Mouse (Mus musculus) T-helper 2 cell (primary cell): ENCODE data around the gene Rabif.
"Not testable (repeated sequence)": the region's sequence is repeated elsewhere in the genome, so short reads cannot be mapped to it uniquely, and the experiment has no call there.

Experiments
- in situ Hi-C: fragments of 300-600 bp; cut with MboI, MseI; formaldehyde crosslinking; loops from one replicate; pipeline ENCODE4 v1.15.1; 2025; ENCODE audit warnings: high pct_unique_total_duplicates

Rabif gene

GRCm38 (mm10) chr1:134494428-134495215, at the start of gene Rabif:
Gene Rabif, plus strand, starts transcription at chr1:134494648.
- in situ Hi-C loops = no loop called here

DNA sequence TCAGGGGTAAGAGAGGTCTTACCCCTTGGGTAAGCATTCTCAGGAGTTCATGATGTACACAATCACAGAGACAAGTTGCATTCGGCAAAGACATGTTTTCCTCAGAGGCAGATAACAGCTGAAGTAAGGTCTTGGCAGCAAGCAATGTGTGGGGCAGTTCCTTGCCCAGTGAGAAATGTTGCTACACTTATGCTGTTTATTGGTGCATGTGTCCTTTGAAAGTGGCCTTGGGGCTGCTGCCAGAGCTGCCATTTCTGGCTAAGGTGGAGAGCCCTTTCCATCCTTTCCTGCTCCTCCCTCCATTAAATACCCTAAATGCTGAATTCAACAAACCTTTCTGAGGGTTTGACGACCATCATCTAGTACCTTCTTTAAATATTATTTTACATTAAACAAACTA, 49.0 kb upstream of the Rabif start:
- in situ Hi-C loops = no loop called here

DNA sequence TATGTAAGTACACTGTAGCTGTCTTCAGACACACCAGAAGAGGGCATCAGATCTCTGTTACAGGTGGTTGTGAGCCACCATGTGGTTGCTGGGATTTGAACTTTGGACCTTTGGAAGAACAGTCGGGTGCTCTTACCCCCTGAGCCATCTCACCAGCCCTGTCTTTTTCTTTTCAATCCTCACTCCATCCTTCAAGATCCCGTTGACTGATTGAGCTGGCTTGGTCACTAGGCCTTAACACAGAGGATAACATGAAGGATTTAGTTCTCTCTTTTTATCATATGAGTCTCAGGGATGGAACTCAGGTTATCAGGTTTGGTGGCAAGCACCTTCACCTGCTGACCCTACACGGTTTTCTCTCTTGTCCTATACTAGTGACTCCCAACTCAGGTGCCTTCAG, 45.9 kb upstream of the Rabif start:
- in situ Hi-C loops = not testable (repeated sequence)

GRCm38 (mm10) chr1:134450201-134450600, 44.2 kb upstream of the Rabif start:
- in situ Hi-C loops = no loop called here

DNA sequence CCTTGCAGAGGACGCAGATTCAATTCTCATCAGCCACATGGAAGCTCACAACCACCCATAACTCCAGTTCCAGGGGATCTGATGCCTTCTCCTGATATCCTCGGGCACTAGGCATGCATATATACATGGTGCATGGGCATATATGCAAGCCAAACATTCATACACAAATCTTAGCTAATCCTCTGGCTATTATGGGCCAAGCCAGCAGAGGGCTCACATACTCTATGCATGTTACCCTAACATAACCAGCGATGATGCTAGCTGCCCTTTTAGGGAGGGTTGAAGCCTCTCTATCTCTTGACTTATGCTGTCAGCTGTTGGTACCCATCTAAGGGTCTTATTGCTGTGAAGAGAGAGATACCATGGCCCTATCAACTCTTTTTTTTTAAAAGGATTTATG, 43.5 kb upstream of the Rabif start:
- in situ Hi-C loops = no loop called here

DNA sequence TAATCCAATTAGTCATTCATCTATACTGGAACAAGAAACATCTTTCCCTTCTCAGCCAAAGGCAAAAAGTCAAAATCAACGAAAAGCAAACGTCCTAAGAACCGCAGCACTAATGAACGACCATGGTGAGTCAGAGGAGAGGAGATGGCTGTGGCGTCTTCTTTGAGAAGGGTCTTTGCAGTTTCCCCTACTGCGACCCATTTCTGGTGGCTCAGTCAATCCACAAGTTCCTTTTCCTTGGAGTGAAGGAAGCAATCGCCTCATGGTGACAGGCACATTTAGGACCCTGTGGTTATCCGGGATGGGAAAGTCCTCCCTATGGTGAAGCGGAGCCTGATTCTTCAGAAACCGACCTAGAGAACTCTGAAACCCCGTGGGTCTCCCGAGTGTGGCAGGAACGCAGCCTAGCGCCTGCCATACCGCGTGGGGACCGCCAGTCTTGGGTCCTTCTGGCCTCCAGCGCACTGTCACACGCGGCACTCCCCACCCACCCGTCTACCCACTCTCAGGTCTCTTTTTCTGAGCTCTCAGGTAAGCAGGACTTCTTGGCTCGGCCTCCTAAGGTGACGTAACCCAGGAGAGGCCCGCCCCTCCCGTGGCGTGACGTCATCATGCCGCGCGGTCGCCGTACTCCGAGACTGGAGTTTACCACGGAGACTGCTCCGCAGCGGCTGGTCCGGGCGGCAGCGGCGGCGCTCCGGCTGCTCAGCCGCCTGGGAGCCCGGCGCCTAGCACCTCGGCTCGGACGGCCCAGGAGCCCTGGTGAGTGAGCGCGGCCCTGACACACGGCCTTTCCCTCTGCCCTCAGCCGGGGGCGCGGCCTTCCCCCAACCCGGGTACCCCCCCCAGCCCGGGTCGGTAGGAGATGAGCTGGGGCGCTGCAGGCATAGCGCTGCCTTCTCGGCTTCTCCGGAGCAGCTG, 39.3 kb upstream of the Rabif start, which contains the start of gene Klhl12:
Klhl12 (plus strand) TSS at position 628 of the 921 bp plus-strand sequence.
- in situ Hi-C loops = no loop called here

- in situ Hi-C loops = no loop called here
Measured at GRCm38 (mm10) chr1:134456060-134456459, 38.4 kb upstream of the Rabif start.

DNA sequence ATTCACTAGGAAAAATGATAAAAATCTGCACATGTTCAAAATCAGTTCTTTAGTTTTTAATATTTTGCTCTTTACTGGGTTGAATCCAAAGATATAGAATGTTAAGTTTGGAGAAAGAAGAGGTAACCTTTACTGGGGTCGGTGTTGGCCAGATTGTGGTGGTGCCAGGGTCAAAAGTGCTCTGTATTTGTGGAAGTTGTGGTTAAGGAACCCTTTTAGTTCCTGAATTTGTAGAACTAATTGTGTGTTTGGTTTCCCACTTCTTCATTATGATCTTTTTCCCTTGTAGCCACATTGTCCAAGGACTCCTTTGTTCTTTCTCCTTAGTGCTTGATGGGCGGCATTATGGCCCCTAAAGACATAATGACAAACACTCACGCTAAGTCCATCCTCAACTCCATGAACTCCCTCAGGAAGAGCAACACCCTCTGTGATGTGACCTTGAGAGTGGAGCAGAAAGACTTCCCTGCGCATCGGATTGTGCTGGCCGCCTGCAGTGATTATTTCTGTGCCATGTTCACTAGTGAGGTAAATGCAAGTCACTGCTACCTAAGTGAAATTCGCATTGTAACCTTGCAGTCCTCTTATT, 36.2 kb upstream of the Rabif start:
- in situ Hi-C loops = no loop called here

- in situ Hi-C loops = no loop called here
Measured at GRCm38 (mm10) chr1:134460294-134461284, 33.9 kb upstream of the Rabif start.

DNA sequence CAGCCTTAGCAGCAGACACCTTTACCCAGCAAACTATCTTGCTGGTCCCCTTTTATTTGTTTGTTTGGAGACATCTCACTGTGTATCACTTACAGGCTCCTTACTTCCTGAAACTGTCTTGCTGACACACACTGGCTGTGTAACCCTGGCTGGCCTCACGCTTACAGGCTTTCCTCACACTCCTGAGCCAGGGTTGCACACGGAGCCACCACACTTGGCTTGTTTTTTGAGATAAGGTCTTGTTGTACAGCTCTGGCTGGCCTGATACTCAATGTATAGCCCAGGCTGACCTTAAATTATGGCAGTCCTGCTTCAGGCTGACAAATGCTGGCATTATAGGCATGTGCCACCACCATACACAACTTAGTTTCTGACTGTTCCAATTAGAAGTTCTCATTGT, 9.8 kb upstream of the Rabif start:
- in situ Hi-C loops = no loop called here

- in situ Hi-C loops = no loop called here
Measured at GRCm38 (mm10) chr1:134490903-134491801, 3.3 kb upstream of the Rabif start.

GRCm38 (mm10) chr1:134492276-134492675, 2.2 kb upstream of the Rabif start:
- in situ Hi-C loops = no loop called here

- in situ Hi-C loops = no loop called here
Measured at GRCm38 (mm10) chr1:134493496-134493895, 952 bp upstream of the Rabif start.

DNA sequence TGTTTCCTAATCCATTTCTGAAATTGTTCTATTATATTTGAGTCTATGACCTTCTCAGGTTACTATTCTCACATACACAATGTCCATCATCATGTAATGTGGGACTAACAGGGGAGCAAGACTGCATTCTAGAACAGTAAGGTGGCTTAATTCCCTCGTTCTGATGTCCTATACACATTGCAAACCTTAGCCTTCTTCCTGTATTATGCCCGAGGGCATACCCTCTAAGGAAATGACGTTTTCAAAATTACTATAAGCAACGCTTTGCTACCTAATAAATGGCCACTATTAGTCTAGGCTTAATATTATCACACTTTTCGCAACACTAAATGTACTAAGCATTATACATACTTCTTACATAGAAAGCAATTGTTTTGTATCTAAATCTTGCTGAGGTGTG, 492 bp upstream of the Rabif start:
- in situ Hi-C loops = no loop called here

GRCm38 (mm10) chr1:134495216-134495539, 730 bp downstream of the Rabif start:
- in situ Hi-C loops = no loop called here

DNA sequence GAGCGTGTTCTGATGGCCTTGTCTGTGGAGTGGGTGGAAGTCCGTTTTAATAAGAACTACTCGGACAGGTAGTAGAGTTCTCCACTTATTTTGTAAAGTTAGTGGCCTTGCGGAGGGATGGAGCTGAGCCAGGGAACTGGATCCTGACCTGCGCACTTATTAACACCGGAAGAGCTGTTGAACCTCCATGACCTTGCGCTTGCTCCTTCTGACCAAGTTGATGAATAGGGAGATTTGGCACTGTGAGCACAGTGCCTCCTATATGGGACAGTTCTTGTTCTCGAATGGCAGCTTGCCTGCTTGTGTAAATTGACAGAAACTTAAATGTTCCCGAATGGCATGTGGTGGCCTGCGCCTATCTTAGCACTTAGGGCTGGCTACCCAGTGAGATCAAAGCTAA, 1.5 kb downstream of the Rabif start:
- in situ Hi-C loops = no loop called here

DNA sequence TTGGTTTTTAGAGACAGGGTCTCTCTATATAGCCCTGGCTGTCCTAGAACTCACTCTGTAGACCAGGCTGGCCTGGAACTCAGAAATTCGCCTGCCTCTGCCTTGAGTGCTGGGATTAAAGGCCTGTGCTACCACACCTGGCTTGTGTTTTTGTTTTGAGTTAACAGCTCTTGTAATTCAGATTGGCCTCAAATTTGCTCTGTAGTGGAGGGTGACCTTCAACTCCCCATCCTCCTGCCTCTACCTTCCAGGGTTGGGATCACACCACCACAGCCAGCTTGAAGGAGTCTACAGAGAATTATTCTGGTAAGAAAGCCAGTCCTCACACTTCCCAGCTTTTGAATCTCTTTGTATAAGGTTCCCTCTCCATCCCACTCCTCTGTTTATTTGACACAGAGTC, 6.5 kb downstream of the Rabif start:
- in situ Hi-C loops = no loop called here

- in situ Hi-C loops = no loop called here
Measured at GRCm38 (mm10) chr1:134506201-134506600, 11.8 kb downstream of the Rabif start.

DNA sequence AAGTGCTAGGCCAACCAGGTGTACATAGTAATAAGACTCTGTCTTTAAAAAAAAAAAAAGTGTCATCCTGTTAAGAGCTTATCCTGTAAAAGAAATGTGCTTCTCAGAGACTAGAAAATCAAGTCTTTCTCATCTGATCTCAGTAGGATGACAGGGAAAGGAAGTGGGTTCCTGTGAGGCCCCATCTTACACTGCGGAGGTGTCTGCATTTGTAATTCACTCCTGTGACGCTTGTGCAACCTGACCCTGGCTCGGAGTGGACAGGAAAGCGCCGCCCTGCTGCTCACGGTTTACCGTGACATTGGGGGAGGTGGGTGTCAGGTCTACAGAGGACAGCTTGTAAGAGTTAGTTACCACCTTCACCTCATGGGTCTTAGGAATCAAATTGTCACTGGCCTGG, 15.6 kb downstream of the Rabif start:
- in situ Hi-C loops = loop anchor here (10.0 kb wide), 1 partner anchor 1485 kb away; no protein-coding TSS in a partner anchor

GRCm38 (mm10) chr1:134512183-134512582, 17.7 kb downstream of the Rabif start:
- in situ Hi-C loops = loop anchor here (10.0 kb wide), 1 partner anchor 1487 kb away; no protein-coding TSS in a partner anchor
